Mouse (Mus musculus): ENCODE results near the gene Gprc5c. TPM values are rescaled to one million over a fixed set of nuclear protein-coding genes. Genes with fewer than 3 reads are reported as not detected.
"Not testable (repeated sequence)": the region's sequence is repeated elsewhere in the genome, so short reads cannot be mapped to it uniquely, and the experiment has no call there.

Gprc5c gene
- polyA plus RNA-seq, 1 experiment: 7.4 TPM

DNA sequence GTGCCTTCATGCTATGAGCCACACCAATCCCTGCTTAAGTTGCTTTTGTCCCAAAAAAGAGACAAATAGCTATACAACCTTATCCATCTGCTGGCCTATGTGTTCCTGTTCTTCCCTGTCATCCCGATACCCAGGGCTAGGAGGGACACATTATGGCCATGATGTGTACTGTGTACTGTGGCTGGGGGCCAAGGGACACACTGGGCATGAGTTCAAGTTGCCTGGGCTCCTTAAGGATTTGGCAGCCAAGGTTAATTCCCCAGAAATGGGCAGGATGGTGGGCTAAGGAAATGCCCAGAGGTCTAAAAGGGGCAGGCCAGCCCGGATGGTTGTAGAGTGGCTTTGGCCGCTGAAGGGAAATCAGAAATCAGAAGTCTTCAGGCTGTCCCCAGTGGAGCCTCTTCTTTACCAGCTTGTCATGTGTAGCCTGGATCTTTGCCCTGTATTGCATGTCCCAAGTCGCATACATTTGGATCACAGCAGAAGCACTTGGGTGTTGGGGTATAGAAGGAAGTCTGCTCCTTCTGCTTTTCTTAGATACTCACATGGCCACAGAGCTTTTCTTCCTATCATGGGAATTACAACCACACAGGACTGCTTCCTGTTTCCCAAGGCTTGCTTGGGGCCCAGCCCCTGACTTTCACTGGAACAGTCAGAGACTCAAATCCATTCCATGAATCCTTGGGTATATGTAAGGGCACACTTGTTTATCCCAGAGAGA lies 33.6 kb downstream of the Gprc5c start:
- DNase-seq (ENCODE audit: low read depth): no peak
- TF ChIP-seq POLR2A (IDR thresholded peaks at IDR 0.05; ENCODE audit: borderline replicate concordance, extremely low read depth, insufficient read depth, insufficient read length, poor library complexity, severe bottlenecking) (no peak), CTCF (IDR thresholded peaks at IDR 0.05; ENCODE audit: borderline replicate concordance, extremely low read depth, insufficient read depth, insufficient read length) (no peak)

DNA sequence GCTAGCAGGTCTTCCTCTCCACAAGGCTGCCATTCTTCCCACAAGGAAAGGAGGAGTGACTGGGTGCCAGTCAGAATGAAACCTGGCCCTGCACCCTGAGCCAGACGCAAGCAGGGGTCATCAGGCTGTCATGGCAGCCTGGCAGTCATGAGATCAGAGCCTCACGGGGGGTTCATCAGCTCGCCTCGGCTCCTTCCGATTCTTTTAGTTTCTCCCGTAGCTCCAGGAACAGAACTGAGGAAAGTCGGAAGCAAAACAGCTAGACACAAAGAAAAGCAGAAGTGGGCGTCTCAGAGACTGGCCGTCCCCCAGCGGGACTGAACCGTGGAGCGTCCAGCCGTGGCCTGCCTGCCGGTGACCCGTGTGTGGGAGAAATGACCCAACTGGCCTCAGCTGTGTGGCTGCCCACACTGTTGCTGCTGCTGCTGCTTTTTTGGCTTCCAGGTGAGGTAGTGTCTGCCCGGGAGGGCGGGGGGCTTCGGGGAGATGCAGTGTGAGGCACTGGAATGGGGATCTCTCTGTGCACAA lies 39.1 kb downstream of the Gprc5c start, which contains the start of gene Cd300a:
Cd300a (plus strand) TSS at position 51 of the 528 bp plus-strand sequence.
- TF ChIP-seq CTCF (IDR thresholded peaks at IDR 0.05; ENCODE audit: borderline replicate concordance, extremely low read depth, insufficient read depth, insufficient read length) (no peak), POLR2A (IDR thresholded peaks at IDR 0.05; ENCODE audit: borderline replicate concordance, extremely low read depth, insufficient read depth, insufficient read length, poor library complexity, severe bottlenecking) (no peak)
- DNase-seq (ENCODE audit: low read depth): no peak

- TF ChIP-seq POLR2A (IDR thresholded peaks at IDR 0.05; ENCODE audit: borderline replicate concordance, extremely low read depth, insufficient read depth, insufficient read length, poor library complexity, severe bottlenecking): no peak
- TF ChIP-seq CTCF (IDR thresholded peaks at IDR 0.05; ENCODE audit: borderline replicate concordance, extremely low read depth, insufficient read depth, insufficient read length): no peak
- DNase-seq (ENCODE audit: low read depth): no peak
Observed at GRCm38 (mm10) chr11:114890542-114890941, 39.6 kb downstream of the Gprc5c start.

GRCm38 (mm10) chr11:114896085-114896484 lies 45.1 kb downstream of the Gprc5c start:
- TF ChIP-seq POLR2A (IDR thresholded peaks at IDR 0.05; ENCODE audit: borderline replicate concordance, extremely low read depth, insufficient read depth, insufficient read length, poor library complexity, severe bottlenecking) (no peak), CTCF (IDR thresholded peaks at IDR 0.05; ENCODE audit: borderline replicate concordance, extremely low read depth, insufficient read depth, insufficient read length) (no peak)
- DNase-seq (ENCODE audit: low read depth): no peak

- DNase-seq (ENCODE audit: low read depth): no peak
- TF ChIP-seq CTCF (IDR thresholded peaks at IDR 0.05; ENCODE audit: borderline replicate concordance, extremely low read depth, insufficient read depth, insufficient read length): no peak
- no peak for TF ChIP-seq POLR2A (IDR thresholded peaks at IDR 0.05; ENCODE audit: borderline replicate concordance, extremely low read depth, insufficient read depth, insufficient read length, poor library complexity, severe bottlenecking)
Observed at GRCm38 (mm10) chr11:114898026-114898425, 47.1 kb downstream of the Gprc5c start.

DNA sequence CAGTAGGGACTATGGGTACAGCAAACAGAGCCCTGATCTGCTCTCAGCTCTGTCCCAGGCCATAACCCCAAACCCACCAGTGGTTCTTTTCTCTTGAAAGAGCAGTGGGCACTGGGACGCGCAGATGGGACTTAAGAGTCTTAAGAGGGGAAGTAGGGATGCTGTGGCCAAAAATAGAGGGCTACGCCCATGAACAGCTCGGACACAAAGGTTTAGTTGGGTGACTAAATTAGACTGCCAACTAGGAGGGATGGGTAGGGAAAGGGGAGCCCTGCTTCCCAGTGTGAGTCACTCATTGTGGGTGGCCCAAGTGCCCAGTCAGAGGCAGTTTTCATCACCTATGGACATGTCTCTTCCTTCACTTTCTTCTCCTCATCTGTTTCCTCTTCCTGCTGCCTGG lies 52.3 kb downstream of the Gprc5c start:
- no peak for DNase-seq (ENCODE audit: low read depth)
- TF ChIP-seq CTCF (IDR thresholded peaks at IDR 0.05; ENCODE audit: borderline replicate concordance, extremely low read depth, insufficient read depth, insufficient read length) (no peak), POLR2A (IDR thresholded peaks at IDR 0.05; ENCODE audit: borderline replicate concordance, extremely low read depth, insufficient read depth, insufficient read length, poor library complexity, severe bottlenecking) (no peak)

DNA sequence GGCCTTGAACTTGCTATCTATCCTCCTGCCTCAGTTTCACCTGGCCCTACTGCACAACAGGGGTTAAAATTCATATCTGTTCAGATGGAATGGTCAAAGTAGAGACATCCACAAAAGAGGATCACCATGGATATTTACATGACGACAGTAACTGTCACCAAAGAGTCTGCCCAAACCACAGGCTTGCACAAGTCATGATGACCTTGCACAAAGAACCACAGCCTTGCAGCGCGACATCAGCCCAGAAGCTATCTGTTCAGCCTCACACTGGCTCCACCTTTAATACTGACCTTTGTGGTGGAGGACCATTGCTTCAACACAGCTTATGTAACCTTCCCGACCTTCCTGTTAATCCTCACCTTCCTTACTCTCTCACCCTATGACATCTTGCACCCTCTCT lies 56.6 kb downstream of the Gprc5c start:
- DNase-seq (ENCODE audit: low read depth): no peak
- TF ChIP-seq CTCF (IDR thresholded peaks at IDR 0.05; ENCODE audit: borderline replicate concordance, extremely low read depth, insufficient read depth, insufficient read length) (no peak), POLR2A (IDR thresholded peaks at IDR 0.05; ENCODE audit: borderline replicate concordance, extremely low read depth, insufficient read depth, insufficient read length, poor library complexity, severe bottlenecking) (no peak)

DNA sequence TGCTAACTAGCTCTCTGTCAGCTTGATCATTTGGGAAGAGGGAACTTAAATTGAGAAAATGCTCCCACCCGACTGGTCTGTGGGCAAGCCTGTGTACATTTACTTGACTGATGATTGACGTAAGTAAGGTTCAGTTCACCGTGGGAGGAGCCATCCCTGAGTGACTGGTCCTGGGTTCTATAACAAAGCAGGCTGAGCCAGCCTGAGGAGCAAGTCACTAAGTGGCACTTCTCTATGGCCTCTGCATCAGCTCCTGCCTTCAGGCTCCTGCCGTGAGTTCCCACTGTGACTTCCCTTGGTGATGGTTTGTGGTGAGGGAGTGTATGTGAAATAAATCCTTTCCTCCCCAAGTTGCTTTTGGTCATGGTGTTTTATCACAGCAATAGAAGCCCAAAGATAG lies 57.1 kb downstream of the Gprc5c start:
- TF ChIP-seq POLR2A (IDR thresholded peaks at IDR 0.05; ENCODE audit: borderline replicate concordance, extremely low read depth, insufficient read depth, insufficient read length, poor library complexity, severe bottlenecking): no peak
- TF ChIP-seq CTCF (IDR thresholded peaks at IDR 0.05; ENCODE audit: borderline replicate concordance, extremely low read depth, insufficient read depth, insufficient read length): no peak
- peak; percentile 2 for DNase-seq (ENCODE audit: low read depth)

DNA sequence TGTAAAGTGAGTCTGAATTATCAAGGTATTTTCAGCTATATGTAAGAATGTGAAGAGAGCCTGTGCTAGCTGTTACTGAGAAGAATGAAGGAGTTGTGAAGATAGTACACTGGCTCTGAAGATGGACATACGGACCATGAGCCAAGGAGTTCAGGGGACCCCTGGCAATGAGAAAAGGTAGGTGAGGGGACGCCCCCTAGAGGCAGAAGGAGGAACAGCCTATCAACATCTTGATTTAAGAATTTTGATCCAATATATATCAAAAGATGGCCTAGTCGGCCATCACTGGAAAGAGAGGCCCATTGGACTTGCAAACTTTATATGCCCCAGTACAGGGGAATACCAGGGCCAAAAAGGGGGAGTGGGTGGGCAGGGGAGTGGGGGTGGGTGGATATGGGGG lies 58.6 kb downstream of the Gprc5c start:
- TF ChIP-seq CTCF (IDR thresholded peaks at IDR 0.05; ENCODE audit: borderline replicate concordance, extremely low read depth, insufficient read depth, insufficient read length): peak; percentile 32; the same call in 1 of the 2 replicates
- not testable (repeated sequence) for DNase-seq (ENCODE audit: low read depth)

DNA sequence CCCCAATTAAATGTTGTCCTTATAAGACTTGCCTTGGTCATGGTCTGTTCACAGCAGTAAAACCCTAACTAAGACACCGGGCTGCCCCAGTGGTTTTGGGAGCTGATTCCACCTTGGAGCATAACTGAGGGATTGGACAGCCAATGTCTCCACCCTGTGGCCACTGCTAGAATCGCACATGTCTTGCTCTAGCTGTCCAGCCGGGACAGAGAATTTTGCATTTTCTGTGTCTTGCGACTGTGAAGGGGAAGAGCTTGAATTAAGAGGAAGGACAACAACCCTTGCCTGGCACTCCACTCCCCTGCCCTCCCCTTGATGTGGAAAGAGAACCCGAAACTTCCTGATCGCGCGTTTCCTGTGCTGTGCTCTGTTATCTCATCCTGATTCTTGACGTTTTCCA lies 61.9 kb downstream of the Gprc5c start:
- TF ChIP-seq POLR2A (IDR thresholded peaks at IDR 0.05; ENCODE audit: borderline replicate concordance, extremely low read depth, insufficient read depth, insufficient read length, poor library complexity, severe bottlenecking) (no peak), CTCF (IDR thresholded peaks at IDR 0.05; ENCODE audit: borderline replicate concordance, extremely low read depth, insufficient read depth, insufficient read length) (peak; percentile 90)
- DNase-seq (ENCODE audit: low read depth): peak; percentile 84

GRCm38 (mm10) chr11:114914978-114915377 lies 64.0 kb downstream of the Gprc5c start:
- DNase-seq (ENCODE audit: low read depth): no peak
- TF ChIP-seq POLR2A (IDR thresholded peaks at IDR 0.05; ENCODE audit: borderline replicate concordance, extremely low read depth, insufficient read depth, insufficient read length, poor library complexity, severe bottlenecking) (no peak), CTCF (IDR thresholded peaks at IDR 0.05; ENCODE audit: borderline replicate concordance, extremely low read depth, insufficient read depth, insufficient read length) (no peak)

DNA sequence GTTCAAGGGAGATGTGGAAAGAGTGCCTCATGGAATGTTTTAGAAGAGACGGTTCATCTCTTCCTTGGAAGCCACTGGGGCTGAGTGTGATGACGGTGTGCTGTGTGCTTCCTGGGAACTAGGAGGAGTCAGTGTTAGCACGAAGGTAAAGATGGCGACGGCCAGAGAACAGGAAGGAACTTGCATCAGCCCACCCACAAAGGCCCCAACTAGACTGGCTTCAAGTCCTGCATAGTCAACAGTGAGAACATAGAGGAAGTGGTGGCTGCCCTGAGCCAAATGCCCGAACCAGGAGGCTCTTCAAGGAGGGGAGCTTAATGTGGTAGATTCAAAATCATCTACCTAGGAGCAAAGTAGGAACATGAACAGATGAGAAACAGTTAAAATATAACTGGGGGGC lies 66.2 kb downstream of the Gprc5c start:
- no peak for DNase-seq (ENCODE audit: low read depth)
- TF ChIP-seq POLR2A (IDR thresholded peaks at IDR 0.05; ENCODE audit: borderline replicate concordance, extremely low read depth, insufficient read depth, insufficient read length, poor library complexity, severe bottlenecking): no peak
- TF ChIP-seq CTCF (IDR thresholded peaks at IDR 0.05; ENCODE audit: borderline replicate concordance, extremely low read depth, insufficient read depth, insufficient read length): no peak

Other genes starting within 250 kb of the Gprc5c start
- gene Rpl38, start 182.6 kb upstream of the Gprc5c start, polyA plus RNA-seq (2012; rRNA removed): 1,736 and 1,742 TPM in 2 replicates
- 17.8 and 25.4 TPM in 2 replicates for gene Ttyh2, start 175.7 kb upstream of the Gprc5c start, polyA plus RNA-seq (2012; rRNA removed)
- gene Dnaic2, start 123.7 kb upstream of the Gprc5c start, polyA plus RNA-seq (2012; rRNA removed): 2.9 TPM in 2 replicates
- gene Kif19a, start 85.8 kb upstream of the Gprc5c start, polyA plus RNA-seq (2012; rRNA removed): 0.76 and 0.97 TPM in 2 replicates
- 36.2 and 50.6 TPM in 2 replicates for gene Btbd17, start 55.2 kb upstream of the Gprc5c start, polyA plus RNA-seq (2012; rRNA removed)
- 0.07 and 0.08 TPM in 2 replicates for gene Gpr142, start 52.2 kb upstream of the Gprc5c start, polyA plus RNA-seq (2012; rRNA removed)
- gene Cd300a, start 38.9 kb downstream of the Gprc5c start, polyA plus RNA-seq (2012; rRNA removed): 0.53 and 0.60 TPM in 2 replicates
- gene Cd300lb, start 83.2 kb downstream of the Gprc5c start, polyA plus RNA-seq (2012; rRNA removed): 0.04 and 0.07 TPM in 2 replicates
- gene Cd300c, start 118.0 kb downstream of the Gprc5c start, polyA plus RNA-seq (2012; rRNA removed): 0.15 TPM in 1 of 2 replicates, not detected in the other
- 0.06 and 0.11 TPM in 2 replicates for gene Cd300ld, start 138.8 kb downstream of the Gprc5c start, polyA plus RNA-seq (2012; rRNA removed)
- gene Cd300c2, start 150.7 kb downstream of the Gprc5c start, polyA plus RNA-seq (2012; rRNA removed): 1.0 and 1.5 TPM in 2 replicates
- gene Cd300ld2, start 165.0 kb downstream of the Gprc5c start, polyA plus RNA-seq (2012; rRNA removed): not detected in 2 replicates
- gene Cd300ld4, start 175.9 kb downstream of the Gprc5c start, polyA plus RNA-seq (2012; rRNA removed): 0.16 and 0.21 TPM in 2 replicates
- gene Cd300ld5, start 186.6 kb downstream of the Gprc5c start, polyA plus RNA-seq (2012; rRNA removed): 0.21 and 0.23 TPM in 2 replicates
- 0.10 TPM in 1 of 2 replicates, not detected in the other for gene Cd300ld3, start 197.3 kb downstream of the Gprc5c start, polyA plus RNA-seq (2012; rRNA removed)
- gene Cd300e, start 211.0 kb downstream of the Gprc5c start, polyA plus RNA-seq (2012; rRNA removed): not detected in 2 replicates
- gene Rab37, start 240.3 kb downstream of the Gprc5c start, polyA plus RNA-seq (2012; rRNA removed): 0.83 and 0.89 TPM in 2 replicates